Mouse (Mus musculus): ENCODE results near the gene Rtl6. TPM values are rescaled to one million over a fixed set of nuclear protein-coding genes. Genes with fewer than 3 reads are reported as not detected.

Rtl6 gene
- polyA plus RNA-seq, 1 experiment from 2014 or later, result 0.74 TPM

DNA sequence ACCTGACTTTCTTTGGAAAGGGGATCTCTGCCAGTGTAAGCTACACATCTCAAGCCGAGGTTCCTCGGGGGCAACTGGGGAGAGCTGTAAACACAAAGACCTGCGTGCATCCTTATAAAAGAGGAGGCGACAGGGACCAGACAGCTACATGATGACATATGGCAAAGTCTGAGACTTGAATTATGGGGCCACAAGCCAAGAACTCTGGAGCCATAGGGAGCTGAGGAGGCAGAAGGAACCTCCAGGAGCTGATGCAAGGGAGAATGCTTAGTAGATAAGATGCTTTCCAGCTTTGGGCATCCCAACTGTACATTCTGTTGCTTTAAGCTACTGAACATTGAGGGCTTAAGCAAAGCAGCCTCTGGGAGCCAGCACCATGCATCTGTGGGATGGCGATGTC lies 48.5 kb downstream of the Rtl6 start:
- ATAC-seq (ENCODE audit: insufficient read depth), result no peak
- H3K4me2 ChIP-seq, result no peak overlapping the region
- WGBS (ENCODE audit: insufficient replicate concordance), result 62% methylated on average over 5 of the region's 5 CpGs
- H3K9ac ChIP-seq, result no peak overlapping the region
- no peaks in the 10 kb centered on the region for H3K36me3 ChIP-seq (replicated peaks)
- H3K27me3 ChIP-seq, result no peaks in the 10 kb centered on the region
- H3K4me1 ChIP-seq (replicated peaks), result peaks cover 11% of the 10 kb centered on the region
- H3K27ac ChIP-seq (replicated peaks), result no peak overlapping the region
- H3K4me3 ChIP-seq (replicated peaks), result no peak overlapping the region
- H3K9me3 ChIP-seq (replicated peaks), result no peaks in the 10 kb centered on the region

DNA sequence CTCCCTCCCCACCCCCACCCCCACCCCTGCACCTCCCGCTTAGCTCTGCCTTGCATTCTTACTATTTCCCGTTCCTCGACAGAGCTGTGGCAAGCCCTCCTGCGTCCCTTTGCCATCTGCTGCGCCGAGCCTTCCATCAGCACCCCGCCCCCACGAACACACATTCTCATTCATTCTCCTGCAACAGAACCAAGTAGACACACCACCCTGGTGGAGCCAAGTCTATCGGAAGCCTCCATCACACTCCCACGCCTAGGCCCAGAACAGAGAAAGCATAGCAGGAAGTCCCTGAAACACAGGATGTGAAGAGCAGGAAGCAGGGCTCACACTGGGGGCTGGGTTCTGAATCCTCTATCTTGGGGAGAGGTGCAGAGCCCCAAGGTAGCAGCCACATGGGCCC lies 51.6 kb downstream of the Rtl6 start:
- ATAC-seq (ENCODE audit: insufficient read depth), result no peak
- no peaks in the 10 kb centered on the region for H3K36me3 ChIP-seq (replicated peaks)
- 66% methylated on average over 10 of the region's 10 CpGs for WGBS (ENCODE audit: insufficient replicate concordance)
- H3K4me3 ChIP-seq (replicated peaks), result no peak overlapping the region
- H3K4me1 ChIP-seq (replicated peaks), result no peaks in the 10 kb centered on the region
- no peaks in the 10 kb centered on the region for H3K27me3 ChIP-seq
- no peak overlapping the region for H3K4me2 ChIP-seq
- H3K27ac ChIP-seq (replicated peaks), result no peak overlapping the region
- H3K9ac ChIP-seq, result no peak overlapping the region
- no peaks in the 10 kb centered on the region for H3K9me3 ChIP-seq (replicated peaks)

DNA sequence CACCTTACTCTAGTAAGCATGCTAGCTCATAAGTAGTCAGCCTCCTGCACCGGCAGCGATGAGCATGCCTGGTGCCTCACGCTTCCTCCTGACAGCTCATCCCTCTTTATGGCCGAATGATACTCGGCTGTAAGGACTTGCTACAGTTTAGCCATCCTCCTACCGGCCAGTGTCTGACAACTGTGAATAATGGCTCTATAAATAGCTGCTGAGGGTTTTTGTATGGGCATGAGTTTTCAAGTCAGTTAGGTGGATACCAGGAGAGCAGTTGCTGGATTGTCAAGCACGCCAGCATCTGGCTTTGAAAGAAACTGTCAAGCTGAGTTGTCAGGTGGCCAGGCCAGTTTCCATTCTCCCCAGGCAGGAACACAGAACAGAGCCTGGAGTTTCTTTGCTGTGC lies 52.7 kb downstream of the Rtl6 start:
- Histone ChIP-seq H3K27me3 (no peaks in the 10 kb centered on the region), H3K27ac (replicated peaks) (no peak overlapping the region), H3K4me3 (replicated peaks) (no peak overlapping the region), H3K4me2 (no peak overlapping the region), H3K9ac (no peak overlapping the region), H3K4me1 (replicated peaks) (no peaks in the 10 kb centered on the region), H3K36me3 (replicated peaks) (no peaks in the 10 kb centered on the region), H3K9me3 (replicated peaks) (no peaks in the 10 kb centered on the region)
- WGBS (ENCODE audit: insufficient replicate concordance), result 34% methylated on average over 7 of the region's 7 CpGs
- ATAC-seq (ENCODE audit: insufficient read depth), result no peak

Other genes with a start within 250 kb of the Rtl6 start
- gene Parvg, start 233.8 kb downstream of the Rtl6 start, polyA plus RNA-seq (2015; fragmentation: Nextera tagmentation; extraction: Ambion mirVana), result 13.1 and 13.8 TPM in 2 replicates
- 0.12 and 0.20 TPM in 2 replicates for gene Shisal1, start 110.7 kb downstream of the Rtl6 start, polyA plus RNA-seq (2015; fragmentation: Nextera tagmentation; extraction: Ambion mirVana)
- gene Prr5, start 111.8 kb upstream of the Rtl6 start, polyA plus RNA-seq (2015; fragmentation: Nextera tagmentation; extraction: Ambion mirVana), result 5.1 and 6.2 TPM in 2 replicates
- 0.40 and 0.43 TPM in 2 replicates for gene Arhgap8, start 162.2 kb upstream of the Rtl6 start, polyA plus RNA-seq (2015; fragmentation: Nextera tagmentation; extraction: Ambion mirVana)